Mouse (Mus musculus): ENCODE data around the gene Wee2. TPM values are rescaled to one million over a fixed set of nuclear protein-coding genes. Genes with fewer than 3 reads are reported as not detected.

Gene Wee2
- polyA plus RNA-seq, 1 experiment: not detected

GRCm38 (mm10) chr6:40413565-40413964 is 25.3 kb upstream of the Wee2 start:
- Histone ChIP-seq H3K36me3 (ENCODE audit: control insufficient read depth, insufficient read depth, low read length) (peaks cover 5% of the 10 kb centered on the region), H3K4me3 (ENCODE audit: low read depth, low read length) (no peak overlapping the region), H3K27ac (ENCODE audit: insufficient read depth, low read depth, low read length) (no peak overlapping the region), H3K27me3 (ENCODE audit: control insufficient read depth, insufficient read depth, low read length) (no peaks in the 10 kb centered on the region), H3K4me1 (ENCODE audit: control insufficient read depth, insufficient read depth, insufficient read length, low read length) (no peaks in the 10 kb centered on the region)
- 92% methylated on average over 3 of the region's 3 CpGs for WGBS
- no peak for TF ChIP-seq POLR2A (IDR thresholded peaks at IDR 0.05; ENCODE audit: low read depth, low read length)
- TF ChIP-seq CTCF (IDR thresholded peaks at IDR 0.05; ENCODE audit: extremely low read depth, insufficient read length, insufficient replicate concordance, low read depth, low read length): no peak

GRCm38 (mm10) chr6:40415799-40416198 is 23.1 kb upstream of the Wee2 start:
- Histone ChIP-seq H3K4me3 (ENCODE audit: low read depth, low read length) (no peak overlapping the region), H3K27ac (ENCODE audit: insufficient read depth, low read depth, low read length) (no peak overlapping the region), H3K27me3 (ENCODE audit: control insufficient read depth, insufficient read depth, low read length) (no peaks in the 10 kb centered on the region), H3K4me1 (ENCODE audit: control insufficient read depth, insufficient read depth, insufficient read length, low read length) (no peaks in the 10 kb centered on the region), H3K36me3 (ENCODE audit: control insufficient read depth, insufficient read depth, low read length) (peaks cover 2% of the 10 kb centered on the region; the same call in 1 of the 2 replicates)
- TF ChIP-seq CTCF (IDR thresholded peaks at IDR 0.05; ENCODE audit: extremely low read depth, insufficient read length, insufficient replicate concordance, low read depth, low read length) (no peak), POLR2A (IDR thresholded peaks at IDR 0.05; ENCODE audit: low read depth, low read length) (no peak)
- 78% methylated on average over 5 of the region's 5 CpGs for WGBS

- Histone ChIP-seq H3K27me3 (ENCODE audit: control insufficient read depth, insufficient read depth, low read length) (no peaks in the 10 kb centered on the region), H3K27ac (ENCODE audit: insufficient read depth, low read depth, low read length) (no peak overlapping the region), H3K36me3 (ENCODE audit: control insufficient read depth, insufficient read depth, low read length) (peaks cover 4% of the 10 kb centered on the region; the same call in 1 of the 2 replicates), H3K4me1 (ENCODE audit: control insufficient read depth, insufficient read depth, insufficient read length, low read length) (no peaks in the 10 kb centered on the region), H3K4me3 (ENCODE audit: low read depth, low read length) (no peak overlapping the region)
- 95% methylated on average over 4 of the region's 4 CpGs for WGBS
- TF ChIP-seq CTCF (IDR thresholded peaks at IDR 0.05; ENCODE audit: extremely low read depth, insufficient read length, insufficient replicate concordance, low read depth, low read length) (no peak), POLR2A (IDR thresholded peaks at IDR 0.05; ENCODE audit: low read depth, low read length) (no peak)
Measured at GRCm38 (mm10) chr6:40418386-40418785, 20.5 kb upstream of the Wee2 start.

GRCm38 (mm10) chr6:40421099-40421498 is 17.8 kb upstream of the Wee2 start:
- TF ChIP-seq CTCF (IDR thresholded peaks at IDR 0.05; ENCODE audit: extremely low read depth, insufficient read length, insufficient replicate concordance, low read depth, low read length) (no peak), POLR2A (IDR thresholded peaks at IDR 0.05; ENCODE audit: low read depth, low read length) (no peak)
- H3K27me3 ChIP-seq (ENCODE audit: control insufficient read depth, insufficient read depth, low read length): no peaks in the 10 kb centered on the region
- WGBS: 96% methylated on average over 6 of the region's 6 CpGs
- no peak overlapping the region for H3K4me3 ChIP-seq (ENCODE audit: low read depth, low read length)
- no peak overlapping the region for H3K27ac ChIP-seq (ENCODE audit: insufficient read depth, low read depth, low read length)
- no peaks in the 10 kb centered on the region for H3K4me1 ChIP-seq (ENCODE audit: control insufficient read depth, insufficient read depth, insufficient read length, low read length)
- peaks cover 4% of the 10 kb centered on the region; the same call in 1 of the 2 replicates for H3K36me3 ChIP-seq (ENCODE audit: control insufficient read depth, insufficient read depth, low read length)

GRCm38 (mm10) chr6:40423013-40423412 is 15.9 kb upstream of the Wee2 start:
- Histone ChIP-seq H3K4me3 (ENCODE audit: low read depth, low read length) (no peak overlapping the region), H3K27ac (ENCODE audit: insufficient read depth, low read depth, low read length) (no peak overlapping the region), H3K36me3 (ENCODE audit: control insufficient read depth, insufficient read depth, low read length) (peaks cover 4% of the 10 kb centered on the region; the same call in 1 of the 2 replicates), H3K4me1 (ENCODE audit: control insufficient read depth, insufficient read depth, insufficient read length, low read length) (no peaks in the 10 kb centered on the region), H3K27me3 (ENCODE audit: control insufficient read depth, insufficient read depth, low read length) (no peaks in the 10 kb centered on the region)
- WGBS: 97% methylated on average over 1 of the region's 1 CpGs
- TF ChIP-seq POLR2A (IDR thresholded peaks at IDR 0.05; ENCODE audit: low read depth, low read length) (no peak), CTCF (IDR thresholded peaks at IDR 0.05; ENCODE audit: extremely low read depth, insufficient read length, insufficient replicate concordance, low read depth, low read length) (no peak)

- no peak for TF ChIP-seq POLR2A (IDR thresholded peaks at IDR 0.05; ENCODE audit: low read depth, low read length)
- TF ChIP-seq CTCF (IDR thresholded peaks at IDR 0.05; ENCODE audit: extremely low read depth, insufficient read length, insufficient replicate concordance, low read depth, low read length): peak; percentile 33; the same call in 1 of the 2 replicates
- 37% methylated on average over 1 of the region's 1 CpGs for WGBS
- Histone ChIP-seq H3K36me3 (ENCODE audit: control insufficient read depth, insufficient read depth, low read length) (peaks cover 2% of the 10 kb centered on the region; the same call in 1 of the 2 replicates), H3K27ac (ENCODE audit: insufficient read depth, low read depth, low read length) (no peak overlapping the region), H3K27me3 (ENCODE audit: control insufficient read depth, insufficient read depth, low read length) (no peaks in the 10 kb centered on the region), H3K4me3 (ENCODE audit: low read depth, low read length) (no peak overlapping the region), H3K4me1 (ENCODE audit: control insufficient read depth, insufficient read depth, insufficient read length, low read length) (no peaks in the 10 kb centered on the region)
Measured at GRCm38 (mm10) chr6:40423774-40424173, 15.1 kb upstream of the Wee2 start.

GRCm38 (mm10) chr6:40427441-40427840 is 11.4 kb upstream of the Wee2 start:
- no peak overlapping the region for H3K27ac ChIP-seq (ENCODE audit: insufficient read depth, low read depth, low read length)
- H3K4me3 ChIP-seq (ENCODE audit: low read depth, low read length): no peak overlapping the region
- 72% methylated on average over 7 of the region's 7 CpGs for WGBS
- no peaks in the 10 kb centered on the region for H3K27me3 ChIP-seq (ENCODE audit: control insufficient read depth, insufficient read depth, low read length)
- no peak for TF ChIP-seq POLR2A (IDR thresholded peaks at IDR 0.05; ENCODE audit: low read depth, low read length)
- no peak for TF ChIP-seq CTCF (IDR thresholded peaks at IDR 0.05; ENCODE audit: extremely low read depth, insufficient read length, insufficient replicate concordance, low read depth, low read length)
- no peaks in the 10 kb centered on the region for H3K36me3 ChIP-seq (ENCODE audit: control insufficient read depth, insufficient read depth, low read length)
- peaks cover 12% of the 10 kb centered on the region; the same call in 1 of the 2 replicates for H3K4me1 ChIP-seq (ENCODE audit: control insufficient read depth, insufficient read depth, insufficient read length, low read length)
